Mouse (Mus musculus) CD8-positive naive resting alpha-beta T cell, adult 2 months (primary cell): ENCODE measurements around the gene Akap8l.
A peak's percentile ranks its signal among the peaks of the same experiment; 100 is the strongest.

Experiments
- DNase-seq, 2 experiments: peaks; one replicate each; pipeline ENCODE4 v3.0.0; 2022; ENCODE audit warnings: low read depth in 2 of 2, low spot score in 2 of 2

Gene Akap8l

GRCm38 (mm10) chr17:32320597-32321389, 29.6 kb downstream of the Akap8l start, which contains the start of gene Akap8:
Gene Akap8, minus strand, starts transcription at chr17:32321238.
- peak; percentile 94 to 96 for DNase-seq

- no peak for DNase-seq
Observed at GRCm38 (mm10) chr17:32319950-32320349, 30.5 kb downstream of the Akap8l start.

- no peak for DNase-seq
Observed at GRCm38 (mm10) chr17:32317708-32318107, 32.7 kb downstream of the Akap8l start.

- no peak for DNase-seq
Observed at GRCm38 (mm10) chr17:32317032-32317431, 33.4 kb downstream of the Akap8l start.

- DNase-seq = no peak
Observed at GRCm38 (mm10) chr17:32315560-32315959, 34.8 kb downstream of the Akap8l start.

- no peak for DNase-seq
Observed at GRCm38 (mm10) chr17:32313892-32314291, 36.5 kb downstream of the Akap8l start.

- no peak for DNase-seq
Observed at GRCm38 (mm10) chr17:32312801-32313200, 37.6 kb downstream of the Akap8l start.

GRCm38 (mm10) chr17:32307963-32308362, 42.4 kb downstream of the Akap8l start:
- DNase-seq = no peak

GRCm38 (mm10) chr17:32298125-32298524, 52.3 kb downstream of the Akap8l start:
- DNase-seq = no peak

GRCm38 (mm10) chr17:32295901-32296300, 54.5 kb downstream of the Akap8l start:
- no peak for DNase-seq

- no peak for DNase-seq
Observed at GRCm38 (mm10) chr17:32295160-32295559, 55.2 kb downstream of the Akap8l start.

GRCm38 (mm10) chr17:32285138-32285670, 65.2 kb downstream of the Akap8l start:
- no peak for DNase-seq

GRCm38 (mm10) chr17:32284262-32285137, 65.9 kb downstream of the Akap8l start, which contains the start of gene Brd4:
Gene Brd4, minus strand, starts transcription at chr17:32284722.
- peak; percentile 76 to 88 for DNase-seq

- peak; percentile 42 to 48 for DNase-seq
Observed at GRCm38 (mm10) chr17:32283771-32284221, 66.6 kb downstream of the Akap8l start.

- no peak for DNase-seq
Observed at GRCm38 (mm10) chr17:32283341-32283740, 67.1 kb downstream of the Akap8l start.

GRCm38 (mm10) chr17:32281611-32282310, 68.6 kb downstream of the Akap8l start:
- DNase-seq = no peak

- no peak for DNase-seq
Observed at GRCm38 (mm10) chr17:32281126-32281525, 69.3 kb downstream of the Akap8l start.

GRCm38 (mm10) chr17:32280575-32280974, 69.8 kb downstream of the Akap8l start:
- no peak for DNase-seq

GRCm38 (mm10) chr17:32277201-32277600, 73.2 kb downstream of the Akap8l start:
- DNase-seq = peak in 1 of 2 experiments; percentile 43

GRCm38 (mm10) chr17:32275568-32275967, 74.8 kb downstream of the Akap8l start:
- no peak for DNase-seq
